Mouse (Mus musculus) testis, adult 2 months (tissue): ENCODE measurements at regions not wholly inside any gene's neighbourhood (a gene's known extent, or its start where the extent isn't known, plus 50 kb on each side); places are given as distances from the start of the nearest gene placed in this dataset.

Source experiments
- CTCF ChIP-seq: fragments of 200-500 bp; IDR thresholded peaks from 2 replicates; pipeline ENCODE4 v1.5.1; 2012; ENCODE audit warnings: low read depth, mild to moderate bottlenecking, inconsistent platforms, low read length, moderate library complexity; ENCODE audit not compliant: control insufficient read depth, insufficient read depth, insufficient replicate concordance
- POLR2A ChIP-seq: fragments of 200-500 bp; IDR thresholded peaks from 2 replicates; pipeline ENCODE4 v1.6.1; 2012; ENCODE audit warnings: low read depth, mild to moderate bottlenecking, inconsistent platforms, low read length, moderate library complexity; ENCODE audit not compliant: control insufficient read depth

GRCm38 (mm10) chr9:23101584-23101983 lies 121.3 kb upstream of the Bmper start:
- TF ChIP-seq CTCF, result no peak
- TF ChIP-seq POLR2A, result no peak
